ENCODE assay signal across 16 mouse cellular contexts in genomic region chr16:30022352-30022751, GRCm38 (mm10). TPM values are rescaled to one million over a fixed set of nuclear protein-coding genes. Genes with fewer than 3 reads are reported as not detected.
DNase-seq lines count a peak whose midpoint lies in the region; ATAC-seq lines count a peak whose summit lies in the region.
"Had no signal": no experiment of that assay in that cellular context is flagged by ENCODE, and none has a peak within 500 bp of the region (broad histone marks: within the 10 kb centered on the region; RNA-seq: fewer than 3 reads in every experiment).

No protein-coding gene starts in this region.

- 48% methylated on average over 6 of the region's 6 CpGs for WGBS in neural tube, embryonic 13.5 days
- 34% methylated on average over 6 of the region's 6 CpGs for WGBS in embryonic facial prominence, embryonic 14.5 days
- 60% methylated on average over 6 of the region's 6 CpGs for WGBS in limb, embryonic 12.5 days
- 69% methylated on average over 6 of the region's 6 CpGs for WGBS in intestine, embryonic 15.5 days

- H3K4me1 ChIP-seq in neural tube, embryonic 13.5 days (replicated peaks): peaks cover 40% of the 10 kb centered on the region
- H3K4me1 ChIP-seq in embryonic facial prominence, embryonic 14.5 days (ENCODE audit: control insufficient read depth, insufficient read depth, low read length): peaks cover 37% of the 10 kb centered on the region
- H3K4me1 ChIP-seq in limb, embryonic 12.5 days (replicated peaks): peaks cover 59% of the 10 kb centered on the region
- H3K4me1 ChIP-seq in intestine, embryonic 15.5 days (replicated peaks): peaks cover 21% of the 10 kb centered on the region

- no peak overlapping the region for H3K4me2 ChIP-seq in neural tube, embryonic 13.5 days
- H3K4me2 ChIP-seq in embryonic facial prominence, embryonic 14.5 days (ENCODE audit: low read depth, low read length): peak overlapping the region; percentile 13; the same call in 1 of the 2 replicates
- no peak overlapping the region for H3K4me2 ChIP-seq in limb, embryonic 12.5 days
- H3K4me2 ChIP-seq in intestine, embryonic 15.5 days (replicated peaks): no peak overlapping the region
- H3K4me2 ChIP-seq: liver, embryonic 11.5 days; lung, embryonic 15.5 days; stomach, embryonic 15.5 days had no signal

- H3K4me3 ChIP-seq in neural tube, embryonic 13.5 days: no peak overlapping the region
- H3K4me3 ChIP-seq in embryonic facial prominence, embryonic 14.5 days (ENCODE audit: low read depth, low read length): no peak overlapping the region
- H3K4me3 ChIP-seq in limb, embryonic 12.5 days (replicated peaks): no peak overlapping the region
- no peak overlapping the region for H3K4me3 ChIP-seq in intestine, embryonic 15.5 days (replicated peaks)
- H3K4me3 ChIP-seq: lung, embryonic 15.5 days; stomach, embryonic 15.5 days had no signal

- H3K27ac ChIP-seq in neural tube, embryonic 13.5 days (replicated peaks): 0 out of 2 replicates have a peak overlapping the region, but pooled peaks have one; percentile 7
- H3K27ac ChIP-seq in embryonic facial prominence, embryonic 14.5 days (replicated peaks; ENCODE audit: low read depth, low read length): peak overlapping the region; percentile 52
- H3K27ac ChIP-seq in limb, embryonic 12.5 days: 0 out of 2 replicates have a peak overlapping the region, but pooled peaks have one; percentile 29
- no peak overlapping the region for H3K27ac ChIP-seq in intestine, embryonic 15.5 days
- H3K27ac ChIP-seq: kidney, postnatal 0 days; lung, embryonic 15.5 days; stomach, embryonic 15.5 days had no signal

- no peaks in the 10 kb centered on the region for H3K36me3 ChIP-seq in neural tube, embryonic 13.5 days
- no peaks in the 10 kb centered on the region for H3K36me3 ChIP-seq in embryonic facial prominence, embryonic 14.5 days (ENCODE audit: control insufficient read depth, insufficient read depth, low read length)
- H3K36me3 ChIP-seq in limb, embryonic 12.5 days: no peaks in the 10 kb centered on the region
- no peaks in the 10 kb centered on the region for H3K36me3 ChIP-seq in intestine, embryonic 15.5 days
- H3K36me3 ChIP-seq: lung, embryonic 15.5 days; stomach, embryonic 15.5 days had no signal

- H3K9me3 ChIP-seq in neural tube, embryonic 13.5 days: no peaks in the 10 kb centered on the region
- no peaks in the 10 kb centered on the region for H3K9me3 ChIP-seq in embryonic facial prominence, embryonic 14.5 days (ENCODE audit: control insufficient read depth, low read length)
- no peaks in the 10 kb centered on the region for H3K9me3 ChIP-seq in limb, embryonic 12.5 days
- H3K9me3 ChIP-seq in intestine, embryonic 15.5 days: no peaks in the 10 kb centered on the region
- H3K9me3 ChIP-seq: lung, embryonic 15.5 days; stomach, embryonic 15.5 days had no signal

- H3K9ac ChIP-seq in neural tube, embryonic 13.5 days: no peak overlapping the region
- no peak overlapping the region for H3K9ac ChIP-seq in embryonic facial prominence, embryonic 14.5 days (ENCODE audit: low read depth, low read length)
- no peak overlapping the region for H3K9ac ChIP-seq in limb, embryonic 12.5 days (replicated peaks)
- no peak overlapping the region for H3K9ac ChIP-seq in intestine, embryonic 15.5 days
- H3K9ac ChIP-seq: lung, embryonic 15.5 days; stomach, embryonic 15.5 days had no signal

- peak; percentile 22; the same call in 1 of the 2 replicates for ATAC-seq in frontal cortex, adult (ENCODE audit: low TSS enrichment)
- ATAC-seq in neural tube, embryonic 13.5 days (ENCODE audit: low read depth): no peak
- ATAC-seq in embryonic facial prominence, embryonic 14.5 days (ENCODE audit: low read depth): no peak
- ATAC-seq in limb, embryonic 12.5 days (ENCODE audit: insufficient number of reproducible peaks, insufficient read depth, low FRiP score, low TSS enrichment, low read depth): no peak
- ATAC-seq in intestine, embryonic 15.5 days: no peak

- DNase-seq in frontal cortex, postnatal 10 days (ENCODE audit: low spot score in 2 of 2): no peak
- DNase-seq in neural tube, embryonic 10.5 days (ENCODE audit: extremely low spot score, low spot score): no peak
- DNase-seq in embryonic facial prominence, embryonic 14.5 days (ENCODE audit: low spot score): peak; percentile 48
- no peak for DNase-seq in urinary bladder, postnatal 4 days (ENCODE audit: low spot score in 2 of 2)
- DNase-seq: adrenal gland, postnatal 25 days; cerebellum, adult 9-11 months; gastrocnemius, postnatal 10 days; heart, postnatal 14 days had no signal

- peaks cover 62% of the 10 kb centered on the region for H3K27me3 ChIP-seq in neural tube, embryonic 13.5 days
- H3K27me3 ChIP-seq in embryonic facial prominence, embryonic 14.5 days (replicated peaks; ENCODE audit: control insufficient read depth, insufficient read depth, low read length): no peaks in the 10 kb centered on the region
- H3K27me3 ChIP-seq in limb, embryonic 12.5 days: peaks cover 13% of the 10 kb centered on the region; the same call in 1 of the 2 replicates
- no peaks in the 10 kb centered on the region for H3K27me3 ChIP-seq in intestine, embryonic 15.5 days (replicated peaks)
- H3K27me3 ChIP-seq: lung, embryonic 15.5 days; stomach, embryonic 15.5 days had no signal

RNA-seq across cellular contexts. Expression of gene Hes1, which starts 41.8 kb away (rescaled TPM):
- polyA plus RNA-seq in neural tube, embryonic 13.5 days (2015; fragmentation: Nextera tagmentation; extraction: Ambion mirVana): 19.4 and 25.5 TPM in 2 replicates
- 49.8 and 53.5 TPM in 2 replicates for polyA plus RNA-seq in embryonic facial prominence, embryonic 14.5 days (2014; fragmentation: Nextera tagmentation; extraction: Ambion mirVana)
- polyA plus RNA-seq in limb, embryonic 12.5 days (2016; fragmentation: Nextera tagmentation; extraction: Ambion mirVana): 74.9 and 76.9 TPM in 2 replicates
- 55.7 and 67.4 TPM in 2 replicates for polyA plus RNA-seq in intestine, embryonic 15.5 days (2015; fragmentation: Nextera tagmentation; extraction: Ambion mirVana)
